Mouse (Mus musculus) left cerebral cortex, postnatal 14 days (tissue): ENCODE results near the gene Rnf146. TPM values are rescaled to one million over a fixed set of nuclear protein-coding genes. Genes with fewer than 3 reads are reported as not detected.
A peak's percentile ranks its signal among the peaks of the same experiment; 100 is the strongest.
"Not testable (repeated sequence)": the region's sequence is repeated elsewhere in the genome, so short reads cannot be mapped to it uniquely, and the experiment has no call there.

Experiments used
- DNase-seq, 2 experiments: peaks; one replicate each; pipeline ENCODE4 v3.0.0; 2021 to 2022; ENCODE audit warnings: low spot score in 2 of 2, mixed read lengths in 1 of 2
- intact Hi-C: fragments of 180-260 bp; cut with DNase I; formaldehyde crosslinking; loops from one replicate; pipeline ENCODE4 v1.15.1; 2025
- long read RNA-seq, 2 experiments: library from polyadenylated mRNA; stranded (forward); transcript quantifications; one replicate each; pipeline ENCODE4 v2.0.0; 2021
- total RNA-seq, 2 experiments: library from RNA; stranded (reverse); gene quantifications; 2 replicates each; pipeline ENCODE4 v1.2.3; 2021

The Rnf146 gene
- total RNA-seq, result 10 to 100 TPM; 84.8 to 89.4 TPM
- long read RNA-seq, experiment 1, full-length matches to known transcripts, result 14 of 19 reads
- long read RNA-seq, experiment 1, partial matches to known transcripts, result 0 of 19 reads
- long read RNA-seq, experiment 1, other reads (novel, unspliced or antisense), result 5 of 19 reads
- long read RNA-seq, experiment 2, full-length matches to known transcripts, result 11 of 16 reads
- long read RNA-seq, experiment 2, partial matches to known transcripts, result 4 of 16 reads
- long read RNA-seq, experiment 2, other reads (novel, unspliced or antisense), result 1 of 16 reads

DNA sequence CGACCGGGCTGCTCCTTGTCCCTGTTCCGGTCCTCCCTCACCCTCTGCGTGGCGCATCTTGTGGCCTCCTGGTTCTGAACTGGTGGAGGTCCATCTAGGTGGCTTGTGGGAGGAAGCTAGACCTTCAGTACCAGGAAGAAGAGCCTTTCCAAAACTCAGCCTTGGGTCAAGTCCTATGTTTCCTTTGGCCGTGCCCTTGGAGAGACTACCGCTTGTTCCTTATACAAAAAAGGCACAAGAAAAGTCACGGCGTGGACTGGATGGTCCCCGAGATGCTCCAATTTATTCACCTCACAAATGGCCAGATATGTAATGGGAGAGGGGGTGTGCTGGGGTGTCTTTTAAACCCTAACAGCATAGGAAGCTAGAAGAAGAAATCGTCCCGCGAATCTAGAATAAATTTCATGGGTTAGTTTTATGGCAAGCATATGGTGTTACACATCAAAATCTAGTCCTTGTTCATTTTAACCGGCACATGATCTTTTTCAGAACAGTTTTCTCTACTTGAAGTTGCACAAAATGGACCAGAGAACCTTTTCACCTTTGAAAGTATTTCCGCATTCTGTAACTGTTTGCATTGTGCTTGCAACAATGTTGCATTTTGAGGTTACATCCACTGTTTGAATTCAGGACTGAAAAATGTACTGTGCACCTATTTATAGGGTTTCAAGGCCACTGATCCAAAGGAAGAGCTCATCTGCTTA is at the start of gene Rnf146:
TSS of gene Rnf146 (minus strand) at position 246 of the 704 bp plus-strand sequence.
- no peak for DNase-seq
- intact Hi-C loops, result loop anchor here (5.0 kb wide), 1 partner anchor 55 kb away; no protein-coding TSS in a partner anchor

DNA sequence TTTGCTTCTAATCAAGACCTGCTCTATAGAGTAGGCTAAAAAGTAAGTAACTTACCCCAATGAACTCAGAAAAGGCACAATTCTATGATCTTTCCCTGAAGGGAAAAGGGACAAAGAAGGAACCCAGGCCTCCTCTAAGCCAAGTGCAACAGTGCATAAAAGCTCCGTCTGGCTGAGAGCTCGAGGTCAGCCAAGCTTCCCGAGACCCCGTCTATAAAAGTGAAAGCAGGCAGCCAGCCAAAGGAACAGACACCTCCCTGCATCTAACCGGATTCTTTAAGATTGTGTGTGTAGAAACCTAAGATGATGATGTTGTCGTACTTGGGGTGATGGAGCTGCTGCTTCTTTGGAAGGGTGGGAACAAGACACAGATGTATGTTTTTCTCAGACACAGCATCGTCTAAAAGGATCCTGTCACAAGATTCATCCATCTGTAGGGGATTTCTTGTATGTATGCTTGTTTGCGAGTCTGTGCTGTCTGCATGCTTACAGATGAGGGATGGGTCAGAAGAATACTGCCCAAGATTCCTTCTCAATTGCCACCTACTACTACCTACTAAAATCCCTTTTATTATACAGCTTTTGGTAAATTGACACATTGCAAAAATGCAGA is 40.5 kb upstream of the Rnf146 start:
- intact Hi-C loops, result no loop called here
- no peak for DNase-seq

DNA sequence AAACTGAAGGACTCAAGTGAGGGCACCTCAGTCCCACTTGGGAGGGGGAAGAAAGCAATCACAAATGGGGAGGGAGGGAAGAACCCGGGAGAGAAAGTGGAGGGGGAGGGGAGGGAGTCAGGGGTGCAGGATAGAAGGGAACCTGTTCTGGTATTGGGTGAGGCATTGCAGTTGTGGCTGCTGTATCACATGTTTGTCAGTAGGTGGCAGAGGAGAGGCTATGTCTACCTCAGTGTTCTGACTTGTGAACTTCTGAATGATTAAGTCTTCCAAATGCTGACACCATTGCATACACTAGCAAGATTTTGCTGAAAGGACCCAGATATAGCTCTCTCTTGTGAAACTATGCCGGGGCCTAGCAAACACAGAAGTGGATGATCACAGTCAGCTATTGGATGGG is 32.6 kb upstream of the Rnf146 start:
- DNase-seq, intact Hi-C loops: not testable (repeated sequence)

DNA sequence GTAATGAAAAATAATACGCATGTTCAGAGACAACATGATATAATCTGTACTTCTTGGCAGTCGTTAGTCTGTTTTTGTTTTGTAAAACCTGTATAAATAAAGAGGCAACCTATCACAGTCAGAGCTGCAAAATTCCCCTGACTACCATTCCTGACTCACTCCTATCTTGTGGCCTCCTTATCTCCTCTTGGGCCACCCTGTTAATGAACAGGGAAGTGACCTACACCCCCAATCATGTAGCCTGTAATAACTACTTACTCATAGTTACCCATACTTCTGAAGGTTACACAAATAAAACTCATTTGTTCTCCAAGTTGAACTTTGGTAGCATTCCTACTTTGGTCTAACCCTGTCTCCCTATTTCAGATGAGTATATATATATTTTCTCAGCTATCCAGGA is 19.3 kb upstream of the Rnf146 start:
- intact Hi-C loops, result no loop called here
- DNase-seq, result no peak

DNA sequence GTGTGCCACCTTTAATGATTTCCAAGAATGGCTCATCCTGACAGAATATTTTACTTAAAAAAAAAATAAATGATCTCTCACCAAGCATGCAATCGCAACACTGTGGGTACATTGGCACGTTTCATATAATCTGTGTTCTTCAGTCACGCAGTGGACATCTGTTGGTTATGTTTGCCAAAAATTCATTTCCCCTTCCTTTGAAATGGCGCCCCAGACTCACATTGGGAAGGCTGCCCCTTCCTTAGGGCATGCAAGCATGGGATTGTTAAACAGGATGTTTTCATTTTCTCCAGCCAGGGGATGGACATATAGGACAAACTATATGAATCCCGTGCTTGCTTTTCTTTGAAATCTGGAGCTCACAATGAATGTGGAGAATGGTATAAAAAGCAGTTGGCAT is 11.8 kb upstream of the Rnf146 start:
- DNase-seq, result no peak

DNA sequence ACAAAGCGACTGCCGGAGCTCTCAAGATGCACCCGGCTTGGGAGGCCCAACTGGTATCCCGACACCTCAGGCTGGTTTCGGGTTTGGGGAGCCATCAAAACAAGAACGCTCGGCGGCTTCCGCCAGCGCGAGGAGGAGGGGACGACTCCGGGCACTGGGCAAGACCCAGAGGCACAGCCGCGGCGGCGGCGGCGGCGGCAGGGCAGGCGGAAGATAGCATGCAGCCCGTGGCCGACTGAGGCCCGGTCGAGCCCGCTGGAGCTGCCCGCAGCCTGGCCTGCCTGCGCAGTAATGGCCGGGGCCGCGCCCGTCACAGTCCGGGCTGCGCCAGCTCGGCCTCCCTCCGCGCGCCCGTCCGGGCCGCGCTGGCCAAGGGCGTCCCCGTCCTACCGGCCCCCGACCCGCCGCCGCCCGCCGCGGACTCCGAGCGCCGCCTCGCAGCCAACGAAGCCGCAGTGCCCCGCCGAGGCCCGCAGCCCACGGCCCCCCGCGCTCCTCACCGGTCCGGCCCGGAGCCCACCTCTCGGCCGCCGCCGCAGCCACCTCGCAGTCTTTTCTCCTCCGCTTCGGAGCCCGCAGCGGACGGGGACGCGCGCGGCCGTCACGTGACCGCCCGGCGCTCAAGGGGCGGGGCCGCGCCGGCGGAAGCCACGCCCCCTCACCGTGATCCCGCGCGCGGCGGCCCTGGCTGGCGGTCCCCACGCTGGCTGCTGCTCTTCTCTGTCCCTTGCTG is 612 bp downstream of the Rnf146 start:
- intact Hi-C loops, result loop anchor here (5.0 kb wide), 1 partner anchor 56 kb away; no protein-coding TSS in a partner anchor
- peak; percentile 85 to 91 for DNase-seq

More for the DNA sequence above, 11.8 kb upstream of the Rnf146 start:
- intact Hi-C loops, result no loop called here

DNA sequence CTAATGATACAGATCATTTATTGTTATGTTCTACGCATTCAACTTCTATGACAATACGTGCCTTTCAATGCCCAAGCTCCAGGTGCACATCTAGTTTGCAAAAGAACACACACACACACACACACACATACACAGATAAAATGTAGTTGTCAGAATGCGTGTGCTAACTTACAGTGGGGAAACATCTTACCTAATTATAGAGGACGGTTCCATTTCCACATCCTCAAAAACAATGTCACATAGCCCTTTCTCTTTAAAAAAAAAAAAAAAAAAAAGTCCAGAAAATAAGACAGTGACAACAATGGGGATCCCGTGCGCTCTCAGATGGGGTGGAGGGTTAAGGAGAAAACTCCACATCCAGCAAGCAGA is 1.2 kb downstream of the Rnf146 start:
- no peak for DNase-seq
- intact Hi-C loops, result loop anchor here (5.0 kb wide), 1 partner anchor 56 kb away; no protein-coding TSS in a partner anchor

DNA sequence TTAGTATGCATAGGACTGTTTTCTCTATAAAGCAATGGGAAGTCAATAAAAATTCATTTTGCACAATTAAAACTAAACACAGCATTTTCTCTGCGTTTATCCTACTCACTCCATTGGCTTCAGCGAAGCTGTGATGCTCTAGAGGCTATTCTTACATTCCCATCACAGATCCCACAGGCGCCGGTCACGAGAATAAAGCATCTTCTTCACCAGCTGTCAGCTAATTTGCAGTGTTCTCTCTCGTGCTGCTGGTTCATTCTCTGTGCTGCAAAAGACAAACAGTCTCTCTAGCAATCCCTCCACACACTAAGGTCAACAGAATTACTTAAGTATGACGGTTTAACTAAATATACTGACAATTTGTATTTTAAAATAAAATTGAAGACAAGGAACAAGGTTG is 8.1 kb downstream of the Rnf146 start:
- intact Hi-C loops, result no loop called here

DNA sequence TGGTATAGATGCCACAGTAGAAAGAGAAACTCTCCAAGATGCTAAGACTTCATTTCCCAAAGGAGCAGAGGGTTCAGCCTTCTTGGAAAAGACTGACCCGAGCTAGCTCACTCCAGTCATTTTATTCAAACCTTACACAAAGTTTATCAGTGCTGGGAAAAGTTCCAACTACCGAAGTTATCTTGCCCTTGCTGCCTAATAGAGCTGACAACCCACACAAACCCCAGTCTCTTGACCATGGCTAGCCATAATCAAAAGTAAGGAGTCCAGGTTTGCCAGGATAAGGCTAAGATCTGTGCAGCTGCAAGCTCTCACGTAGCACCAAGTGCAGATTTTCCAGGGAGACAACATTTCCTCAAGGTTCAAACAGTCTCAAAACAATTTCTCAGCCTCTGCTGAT is 9.7 kb downstream of the Rnf146 start:
- intact Hi-C loops, result no loop called here
- DNase-seq, result no peak

More for the DNA sequence above, 8.1 kb downstream of the Rnf146 start:
- peak; percentile 67 to 70 for DNase-seq

DNA sequence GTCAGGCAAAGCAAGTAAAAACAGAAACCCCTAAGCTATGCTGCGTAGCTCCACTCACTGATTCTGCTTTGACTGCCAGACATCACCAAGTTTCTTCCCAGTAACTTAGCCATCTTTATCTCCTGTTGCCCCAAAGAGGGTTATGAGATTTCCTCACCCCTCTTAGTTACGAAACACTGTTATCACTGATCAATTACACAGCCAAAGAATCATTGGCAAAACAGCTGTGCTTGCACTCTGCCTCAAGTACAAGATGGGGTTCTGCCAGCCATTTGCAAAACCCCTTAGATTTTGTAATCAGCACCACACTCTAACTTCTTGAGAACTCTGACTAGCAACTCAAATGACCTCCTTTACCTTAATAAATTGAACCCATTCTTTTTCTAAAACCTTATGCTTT is 10.8 kb downstream of the Rnf146 start:
- no peak for DNase-seq
- intact Hi-C loops, result no loop called here

DNA sequence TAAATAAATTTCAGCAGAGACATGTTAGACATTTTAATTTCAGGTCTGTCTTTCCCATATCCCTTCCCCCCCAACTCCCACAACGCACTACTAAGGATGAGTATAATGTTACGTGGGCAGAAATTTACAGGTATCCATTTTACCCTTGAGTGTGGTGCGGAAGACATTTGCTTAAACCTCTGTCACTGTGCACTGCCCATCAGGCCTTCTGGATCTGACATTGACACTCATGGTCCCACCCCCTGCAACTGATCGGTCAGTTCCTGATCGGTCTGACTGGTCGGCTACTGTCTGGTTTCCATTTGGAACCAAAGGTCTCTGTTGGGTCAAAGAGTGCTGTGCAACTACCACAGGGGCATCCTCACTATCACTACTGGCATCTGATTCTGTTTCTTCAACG is 15.6 kb downstream of the Rnf146 start:
- DNase-seq, result no peak
- intact Hi-C loops, result no loop called here

DNA sequence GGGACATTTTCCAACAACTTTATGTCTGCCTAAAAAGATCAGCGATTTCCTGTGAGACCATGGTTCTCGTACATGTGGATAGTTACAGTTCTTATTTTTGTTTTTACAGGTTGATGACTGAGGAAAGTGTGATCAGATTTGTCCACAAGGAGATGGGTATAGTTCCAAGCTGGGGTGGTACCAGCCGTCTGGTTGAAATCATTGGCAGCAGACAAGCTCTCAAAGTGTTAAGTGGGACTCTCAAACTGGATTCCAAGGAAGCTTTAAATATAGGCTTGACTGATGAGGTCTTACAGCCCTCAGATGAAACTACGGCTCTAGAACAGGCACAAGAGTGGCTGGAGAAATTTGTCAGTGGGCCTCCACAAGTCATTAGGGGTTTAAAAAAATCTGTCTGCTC is 18.0 kb downstream of the Rnf146 start:
- peak; percentile 19 to 41 for DNase-seq
- intact Hi-C loops, result no loop called here

DNA sequence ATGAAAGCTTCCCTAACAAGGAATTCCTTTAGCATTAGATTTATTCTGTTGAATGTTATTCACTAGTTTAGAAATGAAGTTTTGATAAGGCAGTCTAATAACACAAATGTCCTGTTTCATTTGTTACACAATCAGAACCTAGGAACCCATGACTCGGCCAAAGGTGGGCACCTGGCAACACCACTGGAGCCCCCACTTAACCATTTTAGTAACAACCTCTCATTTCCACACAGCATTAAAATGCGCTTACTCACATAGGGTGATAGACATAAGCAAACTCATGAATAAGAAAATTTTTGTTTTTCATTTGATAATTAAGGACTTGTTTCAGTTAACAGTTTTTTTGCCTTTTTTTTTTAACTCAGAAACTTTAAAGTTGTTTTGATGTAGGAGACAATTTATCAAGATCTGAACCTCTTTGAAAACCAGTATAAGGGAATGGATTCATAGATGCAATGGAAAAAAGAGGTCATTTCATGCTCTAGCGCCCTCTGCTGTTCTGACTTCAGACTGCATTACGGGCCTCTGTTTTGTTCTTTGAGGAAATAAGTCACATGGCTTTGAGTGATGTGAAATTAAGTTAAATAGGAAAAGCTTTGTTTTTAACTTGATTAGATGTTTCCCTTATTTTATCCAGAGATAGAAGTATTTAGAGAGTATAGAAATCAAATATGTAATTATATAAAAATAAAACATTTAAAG is 23.7 kb downstream of the Rnf146 start:
- intact Hi-C loops, result no loop called here
- peak; percentile 77 to 78 for DNase-seq

DNA sequence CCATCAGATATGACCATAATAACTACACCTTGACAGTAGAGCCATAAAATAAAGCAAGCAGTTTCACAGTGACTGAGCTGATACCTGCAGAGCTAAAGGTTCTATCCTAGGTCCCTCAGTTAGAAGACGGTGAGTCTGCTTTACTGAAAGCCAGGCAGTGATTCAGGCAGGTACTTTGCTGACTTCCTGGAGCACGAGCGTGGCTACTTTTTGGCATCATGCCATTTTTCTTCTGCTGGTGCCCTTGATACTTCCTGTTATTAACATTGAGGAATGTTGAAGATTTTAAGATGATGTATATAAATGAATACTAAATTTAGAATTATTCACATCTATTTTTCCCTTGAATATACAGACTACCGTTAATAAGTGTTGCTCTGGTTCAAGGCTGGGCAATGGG is 28.4 kb downstream of the Rnf146 start:
- DNase-seq, result no peak
- intact Hi-C loops, result no loop called here

DNA sequence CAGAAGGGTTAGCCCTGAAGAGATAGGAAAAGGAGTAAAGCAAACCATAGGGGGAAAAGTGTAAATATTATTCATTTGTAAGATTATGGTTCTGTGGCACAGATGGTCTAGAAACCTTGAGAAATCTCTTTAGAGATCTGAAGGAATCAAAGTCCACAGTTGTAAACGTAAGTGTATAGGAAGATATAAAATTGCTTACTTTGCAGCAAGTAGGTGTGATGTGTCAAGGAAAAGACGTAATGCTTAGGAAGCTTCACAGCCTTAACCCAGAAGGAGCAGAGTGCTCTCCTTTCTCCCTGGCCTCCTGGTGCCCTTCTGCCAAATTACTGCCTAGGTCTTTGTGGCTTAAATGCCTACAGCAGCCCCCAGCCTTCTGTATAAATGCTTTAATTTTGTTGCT is 37.4 kb downstream of the Rnf146 start:
- DNase-seq, result no peak
- intact Hi-C loops, result no loop called here

DNA sequence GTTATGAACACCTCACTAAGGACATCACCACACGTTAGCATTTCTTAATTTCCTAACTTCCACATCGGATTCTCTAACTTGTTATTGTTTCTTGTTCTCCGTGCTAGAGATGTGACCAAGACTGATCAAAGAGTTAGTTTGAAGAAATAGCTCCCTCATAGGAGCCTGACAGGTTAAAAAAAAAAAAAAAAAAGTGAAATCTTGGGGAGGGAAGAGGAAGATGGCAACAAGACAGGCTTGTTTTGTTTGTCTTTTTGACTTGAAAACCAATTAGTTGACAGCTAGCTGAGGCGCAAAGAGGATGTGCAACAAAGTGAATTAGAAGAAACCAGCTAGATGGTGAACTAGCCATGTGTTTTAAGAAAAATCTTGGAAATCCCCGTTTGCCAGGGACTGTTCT is 48.3 kb downstream of the Rnf146 start:
- intact Hi-C loops, result loop anchor here (5.0 kb wide), 2 partner anchors 167 to 207 kb away; no protein-coding TSS in a partner anchor
- DNase-seq, result no peak

DNA sequence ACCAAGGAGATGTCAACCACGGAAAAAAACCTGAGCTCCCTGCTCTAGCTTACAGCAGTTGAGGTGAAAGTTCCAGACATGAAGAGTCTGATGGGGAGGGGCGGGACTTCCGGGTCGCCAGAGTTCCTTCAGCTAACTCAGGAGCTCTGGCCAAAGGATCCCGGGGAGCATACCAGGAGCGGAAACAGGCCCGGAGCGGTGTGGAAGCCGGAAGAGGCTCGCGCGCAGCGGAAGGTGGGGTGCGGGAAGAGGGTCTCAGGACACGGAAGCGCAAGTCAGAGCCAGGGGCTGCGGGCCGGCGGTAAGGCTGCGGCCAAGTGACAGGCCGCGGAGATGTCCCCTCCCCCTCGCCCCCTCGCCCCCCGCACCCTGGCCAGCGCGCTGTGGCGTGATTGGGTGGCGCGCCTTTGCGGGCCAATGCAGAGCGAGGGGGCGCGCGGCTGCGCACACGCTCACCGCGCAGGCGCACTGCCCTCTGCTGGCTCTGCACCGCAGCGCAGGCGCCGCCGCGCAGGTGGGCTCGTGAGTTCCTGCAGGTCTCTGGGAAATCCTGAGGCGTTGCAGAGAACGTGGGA is 49.1 kb downstream of the Rnf146 start, which contains the start of gene Echdc1:
TSS of gene Echdc1 (plus strand) at position 103 of the 575 bp plus-strand sequence.
- DNase-seq, result peak; percentile 81 to 87
- intact Hi-C loops, result loop anchor here (5.0 kb wide), 2 partner anchors 166 to 206 kb away; no protein-coding TSS in a partner anchor

DNA sequence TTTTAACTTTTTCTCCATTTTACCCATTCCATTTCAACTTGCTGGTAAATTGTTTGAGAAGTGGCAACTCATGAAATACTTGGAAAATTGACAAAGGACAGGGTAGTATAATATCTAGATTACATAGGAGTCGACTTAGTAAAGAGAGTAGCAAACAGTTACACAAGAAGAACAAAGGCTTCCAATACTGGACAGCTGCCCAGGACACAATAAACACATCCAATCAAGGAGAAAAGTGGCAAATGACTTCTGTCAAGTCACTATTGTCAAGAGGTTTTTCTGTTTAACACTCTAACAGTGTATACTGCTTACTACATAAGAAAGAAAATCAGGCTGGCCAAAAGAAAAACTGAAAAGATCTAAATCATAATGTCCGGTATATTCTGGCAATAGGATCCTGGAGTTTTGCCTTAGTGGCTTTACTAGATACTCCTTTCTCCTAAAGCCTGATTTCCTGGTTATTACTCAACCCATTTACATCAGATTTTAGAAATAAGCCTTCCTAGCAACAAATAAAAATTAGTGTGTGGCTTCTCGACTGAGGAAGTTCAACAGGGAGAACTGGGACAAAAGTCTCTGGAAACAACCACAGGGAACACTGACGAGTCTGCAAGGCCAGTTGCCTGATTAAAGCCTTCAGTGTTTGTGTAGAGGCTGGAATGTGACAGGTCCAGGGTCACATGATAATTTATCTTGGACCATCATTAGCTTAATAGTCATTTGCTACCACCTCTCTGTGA is 50.6 kb downstream of the Rnf146 start:
- no peak for DNase-seq
- intact Hi-C loops, result loop anchor here (5.0 kb wide), 2 partner anchors 164 to 204 kb away; no protein-coding TSS in a partner anchor
